Mouse (Mus musculus) embryonic facial prominence, embryonic 10.5 days (tissue): ENCODE data around the gene Shb. TPM values are rescaled to one million over a fixed set of nuclear protein-coding genes. Genes with fewer than 3 reads are reported as not detected.
"Not testable (repeated sequence)": the region's sequence is repeated elsewhere in the genome, so short reads cannot be mapped to it uniquely, and the experiment has no call there.

Source experiments
- DNase-seq: peaks from one replicate; pipeline ENCODE4 v3.0.0-alpha.2; 2017; ENCODE audit warnings: low spot score
- H3K27ac ChIP-seq: fragments of 300-500 bp; sonication (generic); replicated peaks from 2 replicates; pipeline ENCODE4 v1.5.1; 2016; ENCODE audit warnings: mild to moderate bottlenecking
- H3K27me3 ChIP-seq: fragments of 300-500 bp; sonication (generic); replicated peaks from 2 replicates; pipeline ENCODE4 v1.6.1; 2016; ENCODE audit warnings: low read depth, mild to moderate bottlenecking; ENCODE audit not compliant: poor library complexity, severe bottlenecking
- H3K36me3 ChIP-seq: fragments of 300-500 bp; sonication (generic); replicated peaks from 2 replicates; pipeline ENCODE4 v1.6.1; 2016; ENCODE audit warnings: mild to moderate bottlenecking, moderate library complexity
- H3K4me1 ChIP-seq: fragments of 300-500 bp; sonication (generic); 2 replicates; pipeline ENCODE4 v1.6.1; 2016
- H3K4me3 ChIP-seq: fragments of 300-500 bp; sonication (generic); 2 replicates; pipeline ENCODE4 v1.5.1; 2016; ENCODE audit warnings: mild to moderate bottlenecking, moderate library complexity
- H3K9me3 ChIP-seq: fragments of 300-500 bp; sonication (generic); 2 replicates; pipeline ENCODE4 v1.6.1; 2016; ENCODE audit warnings: mild to moderate bottlenecking
- WGBS: fragments of 180-500 bp; shearing (Covaris S2); methylation state at CpG from one replicate; pipeline ENCODE4 v1.1.7; 2016; 5-methylcytosine and 5-hydroxymethylcytosine counted together
- polyA plus RNA-seq: library from polyadenylated mRNA; unstranded; fragments of >200 nt; fragmentation: Nextera tagmentation; extraction: Ambion mirVana; gene quantifications from 2 replicates; pipeline ENCODE4 v1.2.1, GENCODE M21; 2016

Shb gene
- polyA plus RNA-seq, 1 experiment from 2014 or later: 3.9 TPM

DNA sequence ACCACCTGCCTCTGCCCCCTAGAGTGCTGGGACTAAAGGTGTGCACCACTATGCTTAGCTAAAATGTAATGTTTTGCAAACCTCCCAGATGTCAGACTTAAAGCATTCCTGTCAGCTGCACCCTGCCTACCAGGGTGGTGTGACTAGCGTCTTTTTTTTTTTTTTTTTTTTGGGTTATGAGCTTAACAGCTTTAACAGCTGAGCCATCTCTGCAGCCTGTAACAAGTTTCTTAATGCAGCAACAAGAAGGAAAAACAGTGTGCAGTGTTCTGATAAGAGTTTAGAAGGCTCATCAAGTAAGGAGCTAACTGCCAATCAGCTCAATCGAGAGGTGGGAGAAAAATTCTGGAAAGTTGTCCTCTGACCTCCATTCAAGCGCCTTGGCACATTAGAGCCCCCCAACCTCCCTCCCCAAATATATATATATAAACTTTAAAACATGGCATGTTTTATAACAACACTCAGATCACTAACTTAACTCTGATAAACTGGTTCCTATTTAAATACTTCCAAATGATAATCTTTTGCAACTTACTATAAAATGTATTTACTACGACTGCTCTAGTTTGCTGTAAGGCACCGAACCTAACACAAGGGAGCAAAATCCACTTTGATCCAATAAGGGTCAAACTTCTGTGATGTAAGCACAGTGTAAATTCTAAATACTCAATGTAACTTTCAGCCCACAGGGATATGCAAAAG is 125.1 kb downstream of the Shb start:
- Histone ChIP-seq H3K4me3 (peak overlapping the region; percentile 98), H3K27me3 (0 out of 2 replicates have a peak, but pooled peaks cover 6% of the 10 kb centered on the region), H3K36me3 (peaks cover 31% of the 10 kb centered on the region), H3K4me1 (peaks cover 38% of the 10 kb centered on the region), H3K9me3 (no peaks in the 10 kb centered on the region), H3K27ac (peak overlapping the region; percentile 98)
- WGBS: 74% methylated on average over 5 of the region's 5 CpGs
- DNase-seq: no peak

DNA sequence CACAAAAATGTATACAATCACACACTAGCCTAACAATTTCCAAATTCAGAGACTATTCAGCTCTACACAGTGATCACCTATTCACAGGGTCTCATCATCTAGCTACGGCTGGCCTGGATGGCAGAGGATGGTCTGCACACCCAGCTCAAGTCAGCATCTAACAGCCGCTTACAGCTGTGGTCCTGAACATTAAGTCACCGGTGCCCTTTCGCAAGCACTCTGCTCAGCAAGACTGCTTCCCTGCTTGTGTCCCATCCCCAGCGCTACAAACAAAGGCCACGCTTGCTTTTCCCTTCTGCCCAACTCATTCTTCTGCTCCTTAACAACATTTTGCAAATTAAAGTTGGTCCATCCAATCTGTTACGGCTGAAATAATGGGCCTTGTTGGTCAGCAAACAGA is 125.9 kb downstream of the Shb start:
- peak overlapping the region; percentile 98; the same call in 1 of the 2 replicates for H3K4me3 ChIP-seq
- H3K4me1 ChIP-seq: peaks cover 36% of the 10 kb centered on the region
- H3K9me3 ChIP-seq: no peaks in the 10 kb centered on the region
- peaks cover 39% of the 10 kb centered on the region for H3K36me3 ChIP-seq
- WGBS: 84% methylated on average over 7 of the region's 7 CpGs
- H3K27ac ChIP-seq: no peak overlapping the region
- H3K27me3 ChIP-seq: 0 out of 2 replicates have a peak, but pooled peaks cover 6% of the 10 kb centered on the region
- no peak for DNase-seq

DNA sequence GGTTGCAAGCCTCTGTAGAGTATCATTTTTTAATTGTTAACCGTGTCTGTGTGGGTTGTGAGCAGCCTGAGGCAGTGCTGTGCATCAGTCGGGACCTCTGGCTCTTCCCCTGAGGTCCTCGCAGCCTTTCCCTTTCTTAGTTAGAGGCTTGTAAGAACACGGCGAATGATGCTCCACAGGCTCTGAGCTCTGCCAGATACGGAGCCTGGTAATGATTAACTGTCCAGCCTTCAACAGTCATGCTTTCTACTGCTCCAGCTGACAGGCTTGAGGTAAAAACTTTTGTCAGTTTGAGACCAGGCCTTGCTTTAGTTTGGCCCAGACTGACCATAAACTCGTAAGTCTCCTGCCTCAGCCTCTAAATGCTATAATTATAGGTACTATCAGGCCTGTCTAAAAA is 127.0 kb downstream of the Shb start:
- H3K27ac ChIP-seq: no peak overlapping the region
- H3K9me3 ChIP-seq: no peaks in the 10 kb centered on the region
- H3K36me3 ChIP-seq: peaks cover 49% of the 10 kb centered on the region
- 63% methylated on average over 7 of the region's 7 CpGs for WGBS
- peaks cover 36% of the 10 kb centered on the region for H3K4me1 ChIP-seq
- H3K4me3 ChIP-seq: no peak overlapping the region
- DNase-seq: no peak
- no peaks in the 10 kb centered on the region for H3K27me3 ChIP-seq

DNA sequence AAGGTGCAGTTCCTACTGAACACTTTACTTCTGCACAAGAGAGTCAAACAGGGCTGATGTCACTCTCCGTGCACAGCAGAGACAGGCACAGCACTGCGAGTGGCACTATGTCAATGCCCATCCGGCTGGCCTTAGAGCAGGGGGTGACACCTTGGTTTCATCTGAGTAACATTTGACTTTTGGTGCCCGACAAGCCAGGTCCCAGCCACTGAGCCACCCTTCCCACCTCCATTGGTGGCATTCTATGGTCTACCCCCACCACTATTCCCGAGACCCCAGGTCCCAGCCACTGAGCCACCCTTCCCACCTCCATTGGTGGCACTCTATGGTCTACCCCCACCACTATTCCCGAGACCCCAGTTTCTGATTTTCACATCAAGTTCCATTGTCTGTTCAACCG is 128.2 kb downstream of the Shb start:
- Histone ChIP-seq H3K4me1 (peaks cover 30% of the 10 kb centered on the region), H3K36me3 (peaks cover 62% of the 10 kb centered on the region), H3K27me3 (no peaks in the 10 kb centered on the region), H3K27ac (no peak overlapping the region), H3K9me3 (no peaks in the 10 kb centered on the region), H3K4me3 (no peak overlapping the region)
- no peak for DNase-seq
- 94% methylated on average over 7 of the region's 7 CpGs for WGBS

- Histone ChIP-seq H3K4me3 (no peak overlapping the region), H3K4me1 (peaks cover 25% of the 10 kb centered on the region), H3K27ac (no peak overlapping the region), H3K27me3 (no peaks in the 10 kb centered on the region), H3K36me3 (peaks cover 68% of the 10 kb centered on the region), H3K9me3 (no peaks in the 10 kb centered on the region)
- 91% methylated on average over 7 of the region's 7 CpGs for WGBS
- DNase-seq: no peak
Observed at GRCm38 (mm10) chr4:45403499-45403878, 128.8 kb downstream of the Shb start.

GRCm38 (mm10) chr4:45402878-45403498 is 129.3 kb downstream of the Shb start:
- whole genome bisulfite sequencing: 90% methylated on average over 7 of the region's 7 CpGs
- DNase-seq: no peak
- Histone ChIP-seq H3K9me3 (no peaks in the 10 kb centered on the region), H3K36me3 (peaks cover 73% of the 10 kb centered on the region), H3K27me3 (no peaks in the 10 kb centered on the region), H3K27ac (no peak overlapping the region), H3K4me1 (peaks cover 22% of the 10 kb centered on the region), H3K4me3 (no peak overlapping the region)

GRCm38 (mm10) chr4:45402281-45402680 is 130.0 kb downstream of the Shb start:
- Histone ChIP-seq H3K27ac (no peak overlapping the region), H3K36me3 (peaks cover 80% of the 10 kb centered on the region), H3K4me1 (peaks cover 15% of the 10 kb centered on the region), H3K27me3 (no peaks in the 10 kb centered on the region), H3K9me3 (no peaks in the 10 kb centered on the region), H3K4me3 (no peak overlapping the region)
- DNase-seq: no peak
- 93% methylated on average over 4 of the region's 4 CpGs for WGBS

DNA sequence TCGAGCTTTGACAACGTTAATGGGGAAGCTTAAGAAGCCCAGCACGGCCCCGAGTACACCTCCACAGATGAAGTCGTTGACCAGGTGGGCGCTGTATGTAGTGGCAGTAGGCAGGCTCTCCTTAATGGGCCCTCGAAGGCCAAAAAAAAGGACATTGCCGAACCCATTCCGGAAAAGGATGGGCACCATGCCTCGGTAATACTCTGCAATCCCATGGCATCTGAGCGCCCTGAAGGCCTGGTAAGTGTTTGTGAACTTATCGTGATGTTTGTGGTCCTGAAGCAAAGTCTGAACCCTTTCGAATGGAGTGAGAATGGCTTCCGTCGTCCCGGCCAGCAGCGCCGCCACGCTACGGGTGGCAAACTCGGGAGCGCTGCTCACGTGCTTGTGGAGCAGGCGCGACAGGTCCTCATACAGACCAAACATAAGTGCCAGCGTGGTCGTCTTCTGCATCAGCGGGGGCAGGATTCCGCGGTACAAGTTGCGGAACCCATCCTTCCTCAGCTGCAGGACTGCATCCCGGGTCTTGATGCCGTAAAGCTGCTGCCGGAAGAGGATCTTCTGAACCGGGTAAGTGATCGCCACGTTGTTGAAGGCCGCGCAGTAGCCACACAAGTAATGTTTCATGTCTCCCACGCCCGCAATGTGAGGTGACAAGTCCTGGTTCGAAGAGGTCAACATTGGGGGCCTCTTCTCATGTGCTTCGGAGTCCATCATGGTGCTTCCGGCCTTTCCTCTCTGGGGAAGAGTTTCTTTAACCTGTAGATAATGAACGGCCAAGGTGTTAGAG is 132.7 kb downstream of the Shb start:
- Histone ChIP-seq H3K4me3 (no peak overlapping the region), H3K36me3 (peaks cover 99% of the 10 kb centered on the region), H3K27ac (no peak overlapping the region), H3K9me3 (no peaks in the 10 kb centered on the region), H3K27me3 (no peaks in the 10 kb centered on the region), H3K4me1 (no peaks in the 10 kb centered on the region)
- DNase-seq: no peak
- 96% methylated on average over 45 of the region's 45 CpGs for WGBS

DNA sequence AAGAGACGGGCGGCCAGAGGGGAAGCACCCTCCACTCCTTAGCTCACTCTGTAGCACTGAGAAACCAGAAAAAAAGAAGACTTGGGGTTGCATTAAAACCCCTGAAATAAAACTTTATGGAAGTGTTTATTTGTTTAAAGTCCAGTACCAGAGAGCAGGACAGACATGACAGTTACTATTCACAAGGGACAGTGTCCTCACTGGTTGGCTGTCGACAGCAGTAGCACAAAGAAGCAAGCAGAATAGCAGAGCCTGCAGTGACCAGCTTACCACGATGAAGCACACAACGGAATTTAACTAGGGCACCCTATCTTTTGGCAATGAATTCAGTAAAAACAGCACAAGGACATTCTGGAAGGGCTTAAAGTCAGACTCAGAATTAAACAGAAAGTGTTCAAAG is 134.0 kb downstream of the Shb start:
- not testable (repeated sequence) for H3K27me3 ChIP-seq, DNase-seq, H3K4me1 ChIP-seq, H3K4me3 ChIP-seq, H3K27ac ChIP-seq, H3K9me3 ChIP-seq
- WGBS: 90% methylated on average over 5 of the region's 5 CpGs
- H3K36me3 ChIP-seq: peaks cover 86% of the 10 kb centered on the region

DNA sequence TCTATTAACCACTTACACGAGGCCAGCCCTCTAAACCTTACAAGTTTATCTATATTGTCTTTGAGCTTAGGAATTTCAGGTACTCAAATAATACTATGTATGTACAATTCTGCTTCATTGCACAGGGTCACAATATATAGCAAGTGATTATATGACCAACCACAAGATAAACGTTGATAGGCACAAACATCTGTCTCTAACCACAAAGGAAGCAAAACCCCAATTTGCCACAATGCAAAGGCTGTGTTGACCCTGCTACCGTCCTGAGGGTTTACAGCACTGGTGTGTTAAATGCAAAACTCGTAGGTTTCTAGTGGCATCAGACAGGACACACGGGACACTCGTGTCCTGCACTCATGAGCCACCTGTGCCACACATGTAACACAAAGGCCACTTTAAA is 136.1 kb downstream of the Shb start:
- peaks cover 65% of the 10 kb centered on the region for H3K36me3 ChIP-seq

GRCm38 (mm10) chr4:45393658-45394057 is 138.6 kb downstream of the Shb start:
- Histone ChIP-seq H3K36me3 (peaks cover 39% of the 10 kb centered on the region), H3K4me1 (no peaks in the 10 kb centered on the region), H3K4me3 (no peak overlapping the region), H3K27me3 (no peaks in the 10 kb centered on the region), H3K27ac (no peak overlapping the region), H3K9me3 (no peaks in the 10 kb centered on the region)
- DNase-seq: no peak
- WGBS: 90% methylated on average over 5 of the region's 5 CpGs

More for the DNA sequence above, 136.1 kb downstream of the Shb start:
- not testable (repeated sequence) for H3K27ac ChIP-seq, H3K4me3 ChIP-seq, H3K9me3 ChIP-seq, H3K27me3 ChIP-seq, DNase-seq, H3K4me1 ChIP-seq
- 85% methylated on average over 6 of the region's 6 CpGs for WGBS

DNA sequence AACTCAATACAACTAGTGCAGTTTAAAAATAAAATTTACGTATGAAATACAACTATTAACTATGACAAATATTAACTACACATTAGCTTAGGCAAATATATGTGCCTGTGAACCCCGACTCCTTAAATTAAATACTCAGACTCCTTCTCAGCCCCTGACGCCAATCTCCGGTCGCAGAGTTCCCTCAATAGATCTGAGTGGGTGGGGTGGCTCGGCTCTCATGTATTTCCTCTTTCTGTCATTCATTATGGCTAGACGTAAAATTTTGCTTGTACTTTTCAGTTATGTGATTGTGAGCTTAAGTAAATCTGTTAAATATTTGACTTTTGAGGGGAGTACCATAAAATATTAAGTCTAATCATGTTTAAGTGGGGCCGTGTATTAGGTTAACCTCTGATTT is 139.3 kb downstream of the Shb start:
- 90% methylated on average over 8 of the region's 8 CpGs for WGBS
- no peak overlapping the region for H3K27ac ChIP-seq
- no peak for DNase-seq
- H3K4me1 ChIP-seq: no peaks in the 10 kb centered on the region
- no peaks in the 10 kb centered on the region for H3K27me3 ChIP-seq
- H3K9me3 ChIP-seq: no peaks in the 10 kb centered on the region
- H3K36me3 ChIP-seq: peaks cover 33% of the 10 kb centered on the region
- H3K4me3 ChIP-seq: no peak overlapping the region

- no peak for DNase-seq
Observed at GRCm38 (mm10) chr4:45392572-45392971, 139.7 kb downstream of the Shb start.

More at GRCm38 (mm10) chr4:45392572-45392971, 139.7 kb downstream of the Shb start:
- 82% methylated on average over 11 of the region's 11 CpGs for WGBS
- Histone ChIP-seq H3K4me1 (no peaks in the 10 kb centered on the region), H3K9me3 (no peaks in the 10 kb centered on the region), H3K4me3 (no peak overlapping the region), H3K36me3 (peaks cover 29% of the 10 kb centered on the region), H3K27me3 (no peaks in the 10 kb centered on the region), H3K27ac (no peak overlapping the region)
